Mouse (Mus musculus) kidney, adult 2 months (tissue): Measurements from ENCODE around the gene Herc2.

Experiments
- CTCF ChIP-seq: fragments of 200-500 bp; conservative IDR thresholded peaks from 2 replicates; pipeline ENCODE4 v1.5.1; 2011; ENCODE audit warnings: low read depth, mild to moderate bottlenecking, control low read depth, low read length, moderate library complexity, mixed read lengths; ENCODE audit not compliant: insufficient read depth, insufficient read length
- POLR2A ChIP-seq: fragments of 200-500 bp; IDR thresholded peaks from one replicate; pipeline ENCODE4 v1.6.1; 2011; ENCODE audit warnings: low read depth, low read length, control low read depth

- TF ChIP-seq POLR2A (no peak), CTCF (no peak)
These were observed 103.6 kb downstream of the Herc2 start for GRCm38 (mm10) chr7:56153625-56154024.
